13 mouse cellular contexts compared by ENCODE assay signal in the genomic region with DNA sequence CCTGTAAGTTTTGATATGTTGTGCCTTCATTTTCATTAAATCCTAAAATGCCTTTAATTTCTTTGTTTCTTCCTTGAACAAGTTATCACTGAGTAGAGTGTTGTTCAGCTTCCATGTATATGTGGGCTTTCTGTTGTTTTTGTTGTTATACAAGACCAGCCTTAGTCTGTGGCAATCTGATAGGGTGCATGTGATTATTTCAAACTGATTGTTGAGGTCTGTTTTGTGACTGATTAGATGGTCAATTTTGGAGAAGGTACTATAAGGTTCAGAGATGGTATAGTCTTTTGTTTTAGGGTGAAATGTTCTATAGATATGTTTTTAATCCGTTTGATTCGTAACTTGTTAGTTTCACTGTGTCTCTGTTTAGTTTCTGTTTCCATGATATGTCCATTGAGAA.
"Had no signal": no experiment of that assay in that cellular context is flagged by ENCODE, and none has a peak within 500 bp of the region (broad histone marks: within the 10 kb centered on the region; RNA-seq: fewer than 3 reads in every experiment).

No protein-coding gene starts in this region.

- DNase-seq: kidney, adult 8-10 months; kidney, postnatal 36 days; layer of hippocampus, adult 9-11 months; layer of hippocampus, postnatal 36 days; lung, embryonic 14.5 days; lung, postnatal 14 days; right cerebral cortex, postnatal 14 days; thymus, postnatal 36 days had no signal

- H3K27me3 ChIP-seq: limb, embryonic 15.5 days; midbrain, embryonic 13.5 days had no signal

- H3K9ac ChIP-seq: limb, embryonic 15.5 days; lung, embryonic 14.5 days; midbrain, embryonic 13.5 days had no signal

- H3K4me3 ChIP-seq: limb, embryonic 15.5 days; midbrain, embryonic 13.5 days had no signal

- H3K9me3 ChIP-seq: limb, embryonic 15.5 days; midbrain, embryonic 13.5 days had no signal

- H3K4me1 ChIP-seq: limb, embryonic 15.5 days; midbrain, embryonic 13.5 days had no signal

- ATAC-seq: intestine, postnatal 0 days; midbrain, embryonic 13.5 days had no signal

- H3K4me2 ChIP-seq: limb, embryonic 15.5 days; lung, embryonic 14.5 days; midbrain, embryonic 13.5 days had no signal

- H3K27ac ChIP-seq: kidney, postnatal 0 days; limb, embryonic 15.5 days; macrophage; midbrain, embryonic 13.5 days had no signal
